Mouse (Mus musculus) kidney, postnatal 0 days (tissue): ENCODE data around the gene Lsm14a. TPM values are rescaled to one million over a fixed set of nuclear protein-coding genes. Genes with fewer than 3 reads are reported as not detected.
"Not testable (repeated sequence)": the region's sequence is repeated elsewhere in the genome, so short reads cannot be mapped to it uniquely, and the experiment has no call there.

ENCODE experiments used
- ATAC-seq: fragments of 200-750 bp; cut with Nextera tagmentation; replicated peaks from 2 replicates; pipeline ENCODE4 v1.8.0; 2017; ENCODE audit warnings: low read depth, moderate number of reproducible peaks, moderate TSS enrichment, moderate library complexity; ENCODE audit not compliant: low FRiP score
- DNase-seq: peaks from one replicate; pipeline ENCODE4 v3.0.0-alpha.2; 2016; ENCODE audit warnings: low spot score
- H3K27ac ChIP-seq: fragments of 300-500 bp; sonication (generic); 2 replicates; pipeline ENCODE4 v1.5.1; 2014; ENCODE audit warnings: mild to moderate bottlenecking
- H3K27me3 ChIP-seq: fragments of 300-500 bp; sonication (generic); 2 replicates; pipeline ENCODE4 v1.6.1; 2014; ENCODE audit warnings: low read length, mixed read lengths; ENCODE audit not compliant: insufficient read depth
- H3K36me3 ChIP-seq: fragments of 300-500 bp; sonication (generic); 2 replicates; pipeline ENCODE4 v1.6.1; 2014; ENCODE audit warnings: low read length, mixed read lengths; ENCODE audit not compliant: insufficient read depth
- H3K4me1 ChIP-seq: fragments of 300-500 bp; sonication (generic); replicated peaks from 2 replicates; pipeline ENCODE4 v1.6.1; 2014; ENCODE audit warnings: antibody characterized with exemption, low read length, mixed read lengths; ENCODE audit not compliant: insufficient read depth
- H3K4me2 ChIP-seq: fragments of 300-500 bp; sonication (generic); 2 replicates; pipeline ENCODE4 v1.6.1; 2014; ENCODE audit warnings: mild to moderate bottlenecking, low read length, moderate library complexity, mixed read lengths
- H3K4me3 ChIP-seq: fragments of 300-500 bp; sonication (generic); replicated peaks from 2 replicates; pipeline ENCODE4 v1.5.1; 2014; ENCODE audit warnings: low read depth, low read length
- H3K9ac ChIP-seq: fragments of 300-500 bp; sonication (generic); 2 replicates; pipeline ENCODE4 v1.6.1; 2014; ENCODE audit warnings: low read depth, low read length
- H3K9me3 ChIP-seq: fragments of 300-500 bp; sonication (generic); replicated peaks from 2 replicates; pipeline ENCODE4 v1.6.1; 2016; ENCODE audit warnings: low read length, inconsistent platforms, mixed read lengths
- CTCF ChIP-seq: IDR thresholded peaks from 2 replicates; pipeline ENCODE4 v1.5.1; 2016; ENCODE audit warnings: antibody characterized with exemption, low read depth, mild to moderate bottlenecking, moderate library complexity
- WGBS: fragments of 180-500 bp; shearing (Covaris S2); extraction: QIAGEN DNeasy Blood & Tissue Kit; methylation state at CpG from one replicate; pipeline ENCODE4 v1.1.7; 2014; 5-methylcytosine and 5-hydroxymethylcytosine counted together
- polyA plus RNA-seq: library from polyadenylated mRNA; unstranded; fragments of >200 nt; fragmentation: Nextera tagmentation; extraction: Ambion mirVana; gene quantifications from 2 replicates; pipeline ENCODE4 v1.2.1, GENCODE M21; 2015

The Lsm14a gene
- polyA plus RNA-seq, 1 experiment from 2014 or later = 82.0 TPM

DNA sequence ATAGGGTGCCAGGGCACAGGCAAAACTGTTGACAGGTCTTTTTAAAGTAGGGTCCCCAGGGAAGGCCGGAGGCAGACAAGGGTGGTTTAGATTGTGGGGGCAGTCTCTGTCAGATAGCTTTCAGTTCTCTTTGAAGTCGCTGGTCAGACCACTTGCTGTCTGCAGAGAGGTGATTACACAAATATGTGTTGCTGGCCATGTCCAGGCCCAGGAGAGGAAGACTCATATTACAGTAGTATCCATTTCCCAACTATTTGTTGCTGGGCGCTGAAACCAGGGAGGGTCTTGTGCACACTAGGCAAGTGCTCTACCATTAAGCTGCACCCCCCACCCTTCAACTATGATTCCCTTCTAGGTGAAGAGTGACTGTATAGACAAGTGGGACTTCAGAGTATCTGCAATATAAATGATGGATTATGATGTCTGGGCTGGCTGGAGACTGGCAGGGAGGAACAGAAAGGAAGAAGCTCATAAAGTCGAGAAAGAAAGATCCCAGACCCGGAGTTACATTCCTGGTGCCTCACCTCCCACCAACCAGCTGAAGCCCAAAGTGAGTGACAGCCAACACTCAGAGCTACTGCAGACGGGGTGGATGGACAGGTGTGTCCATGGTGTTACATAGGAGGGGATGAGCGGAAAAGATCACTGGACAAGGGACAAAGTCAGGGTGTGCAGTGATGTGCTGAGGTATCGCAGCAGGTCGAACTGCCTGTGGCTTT lies 54.5 kb downstream of the Lsm14a start:
- DNase-seq = peak; percentile 65
- Histone ChIP-seq H3K27ac (no peak overlapping the region), H3K9me3 (no peaks in the 10 kb centered on the region), H3K4me2 (no peak overlapping the region), H3K4me1 (no peaks in the 10 kb centered on the region), H3K27me3 (no peaks in the 10 kb centered on the region), H3K4me3 (no peak overlapping the region), H3K36me3 (peaks cover 26% of the 10 kb centered on the region), H3K9ac (no peak overlapping the region)
- ATAC-seq = 0 out of 2 replicates have a peak, but pooled peaks have one; percentile 22
- no peak for TF ChIP-seq CTCF
- WGBS = 36% methylated on average over 9 of the region's 9 CpGs

DNA sequence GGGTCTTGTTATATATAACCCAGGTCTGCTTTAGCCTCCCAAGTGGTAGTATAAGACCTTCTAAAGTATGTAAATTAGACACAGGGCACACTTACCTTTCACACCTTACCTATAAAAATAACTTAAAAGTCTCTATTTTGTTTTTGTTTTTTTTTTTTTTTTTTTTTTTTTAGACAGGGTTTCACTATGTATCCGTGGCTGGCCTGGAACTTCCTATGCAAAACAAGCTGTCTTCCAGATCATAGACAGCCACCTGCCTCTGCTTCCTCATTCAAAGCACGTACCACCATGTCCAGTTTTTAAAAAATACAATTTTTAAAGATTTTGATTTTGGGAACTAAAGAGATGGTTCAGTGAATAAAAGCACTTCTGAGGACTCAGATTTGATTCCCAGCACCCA lies 55.8 kb downstream of the Lsm14a start:
- TF ChIP-seq CTCF = no peak
- WGBS = 89% methylated on average over 2 of the region's 2 CpGs

GRCm38 (mm10) chr7:34336545-34336944 lies 56.6 kb downstream of the Lsm14a start:
- H3K9me3 ChIP-seq = not testable (repeated sequence)

More for the DNA sequence above, 55.8 kb downstream of the Lsm14a start:
- peaks cover 15% of the 10 kb centered on the region for H3K36me3 ChIP-seq
- ATAC-seq (no peak), DNase-seq (no peak)
- H3K4me2 ChIP-seq = no peak overlapping the region
- H3K9ac ChIP-seq = no peak overlapping the region
- no peaks in the 10 kb centered on the region for H3K9me3 ChIP-seq
- no peak overlapping the region for H3K27ac ChIP-seq
- H3K4me1 ChIP-seq = no peaks in the 10 kb centered on the region
- H3K4me3 ChIP-seq = no peak overlapping the region
- H3K27me3 ChIP-seq = no peaks in the 10 kb centered on the region

GRCm38 (mm10) chr7:34327493-34327892 lies 65.6 kb downstream of the Lsm14a start:
- H3K36me3 ChIP-seq = no peaks in the 10 kb centered on the region
- H3K9me3 ChIP-seq = no peaks in the 10 kb centered on the region
- no peaks in the 10 kb centered on the region for H3K27me3 ChIP-seq
- H3K27ac ChIP-seq = no peak overlapping the region
- WGBS = 38% methylated on average over 3 of the region's 3 CpGs
- no peak overlapping the region for H3K4me3 ChIP-seq
- no peak for TF ChIP-seq CTCF
- no peaks in the 10 kb centered on the region for H3K4me1 ChIP-seq
- DNase-seq = no peak
- no peak; the same call in 1 of the 2 replicates for ATAC-seq
- no peak overlapping the region for H3K4me2 ChIP-seq
- no peak overlapping the region for H3K9ac ChIP-seq

More at GRCm38 (mm10) chr7:34336545-34336944, 56.6 kb downstream of the Lsm14a start:
- not testable (repeated sequence) for H3K4me2 ChIP-seq, ATAC-seq, H3K27ac ChIP-seq, H3K4me1 ChIP-seq, H3K9ac ChIP-seq, H3K27me3 ChIP-seq, DNase-seq, H3K4me3 ChIP-seq, H3K36me3 ChIP-seq
- TF ChIP-seq CTCF = 0 out of 2 replicates have a peak, but pooled peaks have one; percentile 35
- WGBS = 100% methylated on average over 1 of the region's 1 CpGs

- Histone ChIP-seq H3K27ac (no peak overlapping the region), H3K4me2 (no peak overlapping the region), H3K9ac (no peak overlapping the region), H3K9me3 (no peaks in the 10 kb centered on the region), H3K4me1 (no peaks in the 10 kb centered on the region), H3K4me3 (no peak overlapping the region), H3K27me3 (no peaks in the 10 kb centered on the region), H3K36me3 (no peaks in the 10 kb centered on the region)
- ATAC-seq = no peak
- TF ChIP-seq CTCF = no peak
- no peak for DNase-seq
- 91% methylated on average over 1 of the region's 1 CpGs for WGBS
Measured at GRCm38 (mm10) chr7:34324857-34325256, 68.3 kb downstream of the Lsm14a start.

DNA sequence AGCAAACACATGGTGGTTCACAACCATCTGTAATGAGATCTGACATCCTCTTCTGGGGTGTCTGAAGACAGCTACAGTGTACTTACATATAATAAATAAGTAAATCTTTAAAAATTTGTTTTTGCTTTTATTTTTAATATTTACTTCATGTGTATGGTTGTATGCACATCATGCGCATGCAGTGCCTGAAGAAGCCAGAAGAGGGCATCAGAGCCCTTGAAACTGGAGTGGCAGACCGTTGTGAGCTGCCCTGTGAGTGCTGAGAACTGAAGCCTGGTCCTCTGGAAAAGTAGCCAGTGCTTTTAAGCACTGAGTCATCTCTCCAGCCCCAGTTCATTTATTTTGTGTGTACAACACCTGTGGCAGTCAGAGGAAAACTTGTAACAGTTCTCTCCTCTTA lies 69.1 kb downstream of the Lsm14a start:
- Histone ChIP-seq H3K4me3 (no peak overlapping the region), H3K9me3 (no peaks in the 10 kb centered on the region), H3K27ac (no peak overlapping the region), H3K27me3 (no peaks in the 10 kb centered on the region), H3K36me3 (no peaks in the 10 kb centered on the region), H3K4me2 (no peak overlapping the region), H3K9ac (no peak overlapping the region), H3K4me1 (no peaks in the 10 kb centered on the region)
- ATAC-seq (no peak), DNase-seq (no peak)
- TF ChIP-seq CTCF = peak; percentile 21; the same call in 1 of the 2 replicates
- WGBS = 89% methylated on average over 2 of the region's 2 CpGs
